Mouse (Mus musculus): Measurements from ENCODE around the gene Adig.

DNA sequence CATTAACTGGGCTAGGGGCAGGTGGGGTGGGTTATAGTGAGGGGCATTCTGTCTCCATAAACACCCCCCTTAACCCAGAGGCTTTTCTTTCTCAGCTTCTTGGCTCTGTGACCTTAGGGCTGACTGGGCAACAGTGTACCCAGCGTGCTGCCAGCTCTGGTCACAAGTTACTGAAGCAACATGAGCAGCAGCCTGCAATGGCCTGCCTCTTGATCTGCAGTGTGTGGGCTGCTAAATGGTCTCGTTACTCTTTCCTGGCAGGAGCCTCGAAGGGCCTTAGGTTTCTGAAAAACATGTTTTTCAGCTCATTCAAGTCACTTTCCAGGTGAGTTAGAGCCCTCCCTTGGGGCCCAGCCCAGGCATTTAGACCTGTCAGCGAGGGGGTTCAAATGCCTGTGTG, 1.3 kb downstream of the Adig start:
- no peak for TF ChIP-seq POLR2A (IDR thresholded peaks at IDR 0.05; ENCODE audit: extremely low read depth, insufficient read depth, low read length)
- TF ChIP-seq CTCF (IDR thresholded peaks at IDR 0.05; ENCODE audit: low read depth, low read length) = no peak
